In genomic region chr7:30492765-30493164, GRCm38 (mm10) we compare ENCODE assay signal across 9 mouse cellular contexts. TPM values are rescaled to one million over a fixed set of nuclear protein-coding genes. Genes with fewer than 3 reads are reported as not detected.
DNase-seq lines count a peak whose midpoint lies in the region; ATAC-seq lines count a peak whose summit lies in the region.
"Had no signal": no experiment of that assay in that cellular context is flagged by ENCODE, and none has a peak within 500 bp of the region (broad histone marks: within the 10 kb centered on the region; RNA-seq: fewer than 3 reads in every experiment).

No protein-coding gene starts in this region.

- H3K4me2 ChIP-seq in midbrain, embryonic 14.5 days (ENCODE audit: low read length) = no peak overlapping the region
- no peak overlapping the region for H3K4me2 ChIP-seq in midbrain, embryonic 15.5 days
- no peak overlapping the region for H3K4me2 ChIP-seq in kidney, embryonic 16.5 days (replicated peaks; ENCODE audit: low read depth, low read length)
- no peak overlapping the region for H3K4me2 ChIP-seq in liver, embryonic 11.5 days

- no peaks in the 10 kb centered on the region for H3K4me1 ChIP-seq in midbrain, embryonic 14.5 days (ENCODE audit: control insufficient read depth, insufficient read depth, low read length)
- no peaks in the 10 kb centered on the region for H3K4me1 ChIP-seq in midbrain, embryonic 15.5 days
- H3K4me1 ChIP-seq in kidney, embryonic 16.5 days (ENCODE audit: insufficient read depth, low read length) = peaks cover 9% of the 10 kb centered on the region; the same call in 1 of the 2 replicates
- H3K4me1 ChIP-seq in liver, embryonic 11.5 days (replicated peaks; ENCODE audit: control insufficient read depth, insufficient read depth, low read length) = no peaks in the 10 kb centered on the region

- no peaks in the 10 kb centered on the region for H3K36me3 ChIP-seq in midbrain, embryonic 14.5 days (ENCODE audit: control insufficient read depth, insufficient read depth, low read length)
- H3K36me3 ChIP-seq in midbrain, embryonic 15.5 days (replicated peaks) = no peaks in the 10 kb centered on the region
- no peaks in the 10 kb centered on the region for H3K36me3 ChIP-seq in kidney, embryonic 16.5 days (ENCODE audit: insufficient read depth, low read length)
- no peaks in the 10 kb centered on the region for H3K36me3 ChIP-seq in liver, embryonic 11.5 days (ENCODE audit: control insufficient read depth, insufficient read depth, low read length)

- no peak for ATAC-seq in midbrain, embryonic 14.5 days (ENCODE audit: low FRiP score, low TSS enrichment)
- no peak for ATAC-seq in midbrain, embryonic 15.5 days (replicated peaks)
- ATAC-seq in kidney, embryonic 16.5 days (ENCODE audit: low FRiP score, low TSS enrichment) = no peak
- no peak for ATAC-seq in liver, embryonic 11.5 days (replicated peaks; ENCODE audit: low FRiP score)

- no peaks in the 10 kb centered on the region for H3K27me3 ChIP-seq in midbrain, embryonic 14.5 days (ENCODE audit: control insufficient read depth, insufficient read depth, low read length)
- peaks cover 7% of the 10 kb centered on the region for H3K27me3 ChIP-seq in midbrain, embryonic 15.5 days (replicated peaks)
- H3K27me3 ChIP-seq in kidney, embryonic 16.5 days (ENCODE audit: insufficient read depth, low read length) = no peaks in the 10 kb centered on the region
- 0 out of 2 replicates have a peak, but pooled peaks cover 2% of the 10 kb centered on the region for H3K27me3 ChIP-seq in liver, embryonic 11.5 days (replicated peaks; ENCODE audit: control insufficient read depth, insufficient read depth, low read length)

- no peak overlapping the region for H3K4me3 ChIP-seq in midbrain, embryonic 14.5 days (replicated peaks; ENCODE audit: low read depth, low read length)
- no peak overlapping the region for H3K4me3 ChIP-seq in midbrain, embryonic 15.5 days
- no peak overlapping the region for H3K4me3 ChIP-seq in kidney, embryonic 16.5 days (ENCODE audit: low read length)
- no peak overlapping the region for H3K4me3 ChIP-seq in liver, embryonic 11.5 days (ENCODE audit: low read depth, low read length)

- no peak overlapping the region for H3K9ac ChIP-seq in midbrain, embryonic 14.5 days (replicated peaks; ENCODE audit: low read length)
- no peak overlapping the region for H3K9ac ChIP-seq in midbrain, embryonic 15.5 days
- H3K9ac ChIP-seq in kidney, embryonic 16.5 days (replicated peaks; ENCODE audit: low read length) = no peak overlapping the region
- no peak overlapping the region for H3K9ac ChIP-seq in liver, embryonic 11.5 days (ENCODE audit: low read depth, low read length)

- 17% methylated on average over 4 of the region's 4 CpGs for WGBS in midbrain, embryonic 14.5 days
- 14% methylated on average over 4 of the region's 4 CpGs for WGBS in midbrain, embryonic 15.5 days
- 17% methylated on average over 4 of the region's 4 CpGs for WGBS in kidney, embryonic 16.5 days
- WGBS in liver, embryonic 11.5 days = 18% methylated on average over 4 of the region's 4 CpGs

- H3K9me3 ChIP-seq in midbrain, embryonic 14.5 days (ENCODE audit: control insufficient read depth, low read length) = no peaks in the 10 kb centered on the region
- no peaks in the 10 kb centered on the region for H3K9me3 ChIP-seq in midbrain, embryonic 15.5 days
- no peaks in the 10 kb centered on the region for H3K9me3 ChIP-seq in kidney, embryonic 16.5 days (ENCODE audit: low read length)
- no peaks in the 10 kb centered on the region for H3K9me3 ChIP-seq in liver, embryonic 11.5 days (ENCODE audit: control insufficient read depth, low read length)

- no peak overlapping the region for H3K27ac ChIP-seq in midbrain, embryonic 14.5 days (replicated peaks; ENCODE audit: low read depth, low read length)
- H3K27ac ChIP-seq in midbrain, embryonic 15.5 days = no peak overlapping the region
- H3K27ac ChIP-seq in kidney, embryonic 16.5 days (ENCODE audit: low read length) = peak overlapping the region; percentile 34; the same call in 1 of the 2 replicates
- H3K27ac ChIP-seq in liver, embryonic 11.5 days (ENCODE audit: low read depth, low read length) = peak overlapping the region; percentile 32; the same call in 1 of the 2 replicates

- DNase-seq in midbrain, embryonic 14.5 days = peak; percentile 86
- DNase-seq in brain, adult 2 months (ENCODE audit: low read depth, low spot score) = peak; percentile 90
- peak; percentile 40 for DNase-seq in fibroblast of lung, adult 2 months (ENCODE audit: low read depth)
- DNase-seq in liver, embryonic 11.5 days (ENCODE audit: low spot score) = peak; percentile 61
- peak; percentile 83 for DNase-seq in retina, embryonic 14.5 days (ENCODE audit: low spot score)
- DNase-seq in thymus, postnatal 4 days = peak; percentile 92

RNA-seq across cellular contexts. Expression of gene Prodh2, which starts 0.7 kb away (rescaled TPM):
- polyA plus RNA-seq in midbrain, embryonic 14.5 days (2014; fragmentation: Nextera tagmentation; extraction: Ambion mirVana) = not detected in 2 replicates
- polyA plus RNA-seq in midbrain, embryonic 15.5 days (2015; fragmentation: Nextera tagmentation; extraction: Ambion mirVana) = not detected in 2 replicates
- polyA plus RNA-seq in kidney, embryonic 16.5 days (2015; fragmentation: Nextera tagmentation; extraction: Ambion mirVana) = 21.1 and 27.6 TPM in 2 replicates
- 19.0 and 19.5 TPM in 2 replicates for polyA plus RNA-seq in liver, embryonic 11.5 days (2014; fragmentation: Nextera tagmentation; extraction: Ambion mirVana)

RNA-seq across cellular contexts. Expression of gene Nphs1, which starts 34.6 kb away (rescaled TPM):
- polyA plus RNA-seq in midbrain, embryonic 14.5 days (2014; fragmentation: Nextera tagmentation; extraction: Ambion mirVana) = 0.74 and 1.4 TPM in 2 replicates
- polyA plus RNA-seq in midbrain, embryonic 15.5 days (2015; fragmentation: Nextera tagmentation; extraction: Ambion mirVana) = 0.41 and 0.61 TPM in 2 replicates
- polyA plus RNA-seq in kidney, embryonic 16.5 days (2015; fragmentation: Nextera tagmentation; extraction: Ambion mirVana) = 5.4 and 5.5 TPM in 2 replicates
- polyA plus RNA-seq in liver, embryonic 11.5 days (2014; fragmentation: Nextera tagmentation; extraction: Ambion mirVana) = 0.26 and 0.27 TPM in 2 replicates
- polyA plus RNA-seq: gonadal fat pad, adult 2 months had no signal

RNA-seq across cellular contexts. Expression of gene Kirrel2, which starts 35.3 kb away (rescaled TPM):
- polyA plus RNA-seq in midbrain, embryonic 14.5 days (2014; fragmentation: Nextera tagmentation; extraction: Ambion mirVana) = 5.0 and 5.7 TPM in 2 replicates
- polyA plus RNA-seq in midbrain, embryonic 15.5 days (2015; fragmentation: Nextera tagmentation; extraction: Ambion mirVana) = 1.3 and 2.7 TPM in 2 replicates
- 0.78 and 1.1 TPM in 2 replicates for polyA plus RNA-seq in kidney, embryonic 16.5 days (2015; fragmentation: Nextera tagmentation; extraction: Ambion mirVana)
- polyA plus RNA-seq in liver, embryonic 11.5 days (2014; fragmentation: Nextera tagmentation; extraction: Ambion mirVana) = 0.22 and 0.95 TPM in 2 replicates
- polyA plus RNA-seq: gonadal fat pad, adult 2 months had no signal

RNA-seq across cellular contexts. Expression of gene Arhgap33, which starts 42.1 kb away (rescaled TPM):
- 101 and 129 TPM in 2 replicates for polyA plus RNA-seq in midbrain, embryonic 14.5 days (2014; fragmentation: Nextera tagmentation; extraction: Ambion mirVana)
- polyA plus RNA-seq in midbrain, embryonic 15.5 days (2015; fragmentation: Nextera tagmentation; extraction: Ambion mirVana) = 144 and 158 TPM in 2 replicates
- 12.0 and 14.9 TPM in 2 replicates for polyA plus RNA-seq in kidney, embryonic 16.5 days (2015; fragmentation: Nextera tagmentation; extraction: Ambion mirVana)
- polyA plus RNA-seq in liver, embryonic 11.5 days (2014; fragmentation: Nextera tagmentation; extraction: Ambion mirVana) = 7.1 and 7.5 TPM in 2 replicates

RNA-seq across cellular contexts. Expression of gene Aplp1, which starts 47.4 kb away (rescaled TPM):
- 662 and 710 TPM in 2 replicates for polyA plus RNA-seq in midbrain, embryonic 14.5 days (2014; fragmentation: Nextera tagmentation; extraction: Ambion mirVana)
- 790 and 817 TPM in 2 replicates for polyA plus RNA-seq in midbrain, embryonic 15.5 days (2015; fragmentation: Nextera tagmentation; extraction: Ambion mirVana)
- polyA plus RNA-seq in kidney, embryonic 16.5 days (2015; fragmentation: Nextera tagmentation; extraction: Ambion mirVana) = 27.9 and 31.5 TPM in 2 replicates
- 18.4 and 19.1 TPM in 2 replicates for polyA plus RNA-seq in liver, embryonic 11.5 days (2014; fragmentation: Nextera tagmentation; extraction: Ambion mirVana)

Comparison
In these comparisons a context has a peak if more than half of its experiments do, and no peak if none do; other contexts are left out.
1. DNase-seq: peak in every context shown above with its lines; median percentile 92 in thymus, postnatal 4 days; 90 in brain, adult 2 months; 86 in midbrain, embryonic 14.5 days; 83 in retina, embryonic 14.5 days; 61 in liver, embryonic 11.5 days; 40 in fibroblast of lung, adult 2 months.
2. H3K27ac ChIP-seq: peak in kidney, embryonic 16.5 days (single experiment) and liver, embryonic 11.5 days (single experiment); none in midbrain, embryonic 14.5 days (single experiment) and midbrain, embryonic 15.5 days (single experiment).
3. RNA of gene Prodh2, which starts 0.7 kb away (polyA plus RNA-seq): 21.1 to 27.6 TPM in kidney, embryonic 16.5 days and 19.0 to 19.5 TPM in liver, embryonic 11.5 days; not detected in midbrain, embryonic 15.5 days and not detected in midbrain, embryonic 14.5 days; every median in the first group is over 10 times any median in the second.